Mouse (Mus musculus): Measurements from ENCODE around the gene Mthfd1l.

GRCm38 (mm10) chr10:4120708-4121107 lies 147.8 kb downstream of the Mthfd1l start:
- TF ChIP-seq CTCF (IDR thresholded peaks at IDR 0.05; ENCODE audit: low read depth) (no peak), EP300 (optimal IDR thresholded peaks at IDR 0.05) (no peak)

All from stomach, postnatal 0 days (tissue).